Mouse (Mus musculus) heart, postnatal 0 days (tissue): ENCODE results near the gene Fam71e2.

ENCODE experiments used
- CTCF ChIP-seq: IDR thresholded peaks from 2 replicates; pipeline ENCODE4 v1.5.1; 2016; ENCODE audit warnings: antibody characterized with exemption, control low read depth, low read depth
- EP300 ChIP-seq: IDR thresholded peaks from 2 replicates; pipeline ENCODE4 v1.6.1; 2016; ENCODE audit warnings: antibody characterized with exemption, low read depth

GRCm38 (mm10) chr7:4789436-4789935 lies 18.4 kb upstream of the Fam71e2 start, which contains the start of gene Tmem238:
- TF ChIP-seq CTCF (no peak), EP300 (no peak)
